Mouse (Mus musculus) lung, adult 10 weeks (tissue): ENCODE data around the gene Card6. TPM values are rescaled to one million over a fixed set of nuclear protein-coding genes. Genes with fewer than 3 reads are reported as not detected.

ENCODE experiments used
- polyA plus RNA-seq: library from polyadenylated mRNA; stranded (reverse); fragments of 350-450 nt; fragmentation: Illumina TruSeq; extraction: RNeasy Lipid Tissue Mini Kit (QIAGEN cat#74804); gene quantifications from one replicate; pipeline ENCODE4 v1.2.3, GENCODE M21; 2014; ENCODE audit warnings: low read depth, low replicate concordance; ENCODE audit not compliant: insufficient read depth

Card6 gene
- 2.2 TPM for polyA plus RNA-seq

DNA sequence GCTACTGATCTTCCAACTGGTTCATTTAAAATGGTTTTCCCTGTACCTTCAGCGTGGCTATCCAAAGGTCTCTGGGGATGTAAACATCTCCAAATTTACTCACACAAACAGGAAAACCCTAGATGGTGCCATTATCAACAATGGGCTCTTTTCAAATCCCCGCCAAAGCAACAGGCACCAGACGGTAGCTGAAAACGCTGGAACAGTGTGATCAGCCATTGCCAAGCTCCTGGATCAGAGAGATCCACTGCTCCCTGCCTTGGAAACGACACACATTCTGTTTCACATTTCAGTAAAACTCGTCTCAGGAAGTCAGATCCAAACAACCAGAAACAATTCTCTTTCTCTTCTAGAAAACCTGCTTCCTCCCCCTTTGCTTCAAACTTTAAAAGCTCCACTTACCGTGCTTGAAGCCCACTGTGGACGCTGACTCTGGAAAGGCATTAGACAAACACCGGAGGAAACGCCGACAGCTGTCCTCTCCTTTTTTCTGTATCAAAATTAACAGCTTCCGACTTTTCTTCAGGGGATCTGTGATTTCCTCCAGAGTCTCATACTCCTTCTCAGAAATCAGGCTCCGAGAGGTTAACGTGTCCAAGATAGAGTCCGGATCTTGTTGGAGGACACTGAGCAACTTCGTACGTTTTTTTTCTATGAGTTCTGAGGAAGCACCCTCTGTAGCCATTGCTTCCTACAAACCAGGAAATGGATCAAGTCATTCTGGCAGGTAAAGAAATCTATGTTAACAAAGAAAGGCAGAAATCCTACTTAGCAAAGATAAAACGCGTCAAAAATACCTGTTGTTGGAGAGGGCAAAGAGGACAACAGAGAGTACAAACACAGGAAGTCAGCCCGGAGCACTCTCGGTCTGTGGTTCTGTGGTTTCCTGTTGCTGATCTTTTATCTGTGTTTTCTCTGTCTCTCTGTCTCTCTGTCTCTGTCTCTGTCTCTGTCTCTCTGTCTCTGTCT lies at the start of gene Card6:
TSS of gene Card6 (minus strand) at position 854 of the 969 bp plus-strand sequence.

GRCm38 (mm10) chr15:5143361-5144020 lies 35.2 kb upstream of the Card6 start, which contains the start of gene Prkaa1:
Prkaa1 (plus strand) TSS chr15:5143861.

GRCm38 (mm10) chr15:5116270-5117030 lies 8.1 kb upstream of the Card6 start, which contains the start of gene Rpl37:
Rpl37 (plus strand) TSS chr15:5116645.

GRCm38 (mm10) chr15:5063635-5064034 lies 44.7 kb downstream of the Card6 start, which contains the start of gene C7:
C7 (minus strand) TSS chr15:5063740.

Other genes starting within 250 kb of the Card6 start
- not detected for gene Mroh2b, start 209.8 kb downstream of the Card6 start, polyA plus RNA-seq
- 34.4 TPM for gene C7, start 44.8 kb downstream of the Card6 start, polyA plus RNA-seq
- 1,163 TPM for gene Rpl37, start 8.1 kb upstream of the Card6 start, polyA plus RNA-seq
- 11.5 TPM for gene Prkaa1, start 35.3 kb upstream of the Card6 start, polyA plus RNA-seq
- 22.6 TPM for gene Ttc33, start 77.0 kb upstream of the Card6 start, polyA plus RNA-seq
- 2.3 TPM for gene Ptger4, start 135.6 kb upstream of the Card6 start, polyA plus RNA-seq